ENCODE assay signal across 8 mouse cellular contexts in genomic region chr2:37430593-37431464, GRCm38 (mm10). TPM values are rescaled to one million over a fixed set of nuclear protein-coding genes. Genes with fewer than 3 reads are reported as not detected.
DNase-seq lines count a peak whose midpoint lies in the region; ATAC-seq lines count a peak whose summit lies in the region.

No protein-coding gene starts in this region.

- peaks cover 8% of the 10 kb centered on the region for H3K36me3 ChIP-seq in hindbrain, embryonic 16.5 days (ENCODE audit: control insufficient read depth, insufficient read depth, low read length)

- WGBS in hindbrain, embryonic 16.5 days, result under 1% methylated on average over 38 of the region's 38 CpGs

- H3K9ac ChIP-seq in hindbrain, embryonic 16.5 days (ENCODE audit: low read depth, low read length), result peak overlapping the region; percentile 86

- peak; percentile 86 for DNase-seq in gastrocnemius, adult 18-20 months (ENCODE audit: low spot score)
- DNase-seq in left cerebral cortex, adult 18-20 months (ENCODE audit: low spot score in 2 of 2), result peak; percentile 85 to 87
- peak; percentile 86 to 87 for DNase-seq in lung, postnatal 4 days
- DNase-seq in retina, postnatal 1 day, result peak; percentile 97
- DNase-seq in thymus, postnatal 4 days, result peak; percentile 82

- no peaks in the 10 kb centered on the region for H3K27me3 ChIP-seq in hindbrain, embryonic 16.5 days (replicated peaks; ENCODE audit: control insufficient read depth, insufficient read depth, low read length)

- H3K27ac ChIP-seq in hindbrain, embryonic 16.5 days (ENCODE audit: low read depth, low read length), result peak overlapping the region; percentile 98

- no peaks in the 10 kb centered on the region for H3K9me3 ChIP-seq in hindbrain, embryonic 16.5 days (ENCODE audit: control insufficient read depth, low read length)

- H3K4me3 ChIP-seq in hindbrain, embryonic 16.5 days (ENCODE audit: low read length), result peak overlapping the region; percentile 96

- peaks cover 12% of the 10 kb centered on the region for H3K4me1 ChIP-seq in hindbrain, embryonic 16.5 days (ENCODE audit: control insufficient read depth, insufficient read depth, low read depth, low read length)

- peak overlapping the region; percentile 82 for H3K4me2 ChIP-seq in hindbrain, embryonic 16.5 days (ENCODE audit: low read length)

- peak; percentile 96 for ATAC-seq in activated CD4-positive, CD25-positive, alpha-beta regulatory T cell, adult 4 months
- peak; percentile 94 for ATAC-seq in common myeloid progenitor, adult 5-6 weeks (replicated peaks; ENCODE audit: low read depth, poor library complexity, severe bottlenecking)
- ATAC-seq in hindbrain, embryonic 16.5 days, result peak; percentile 97

RNA-seq across cellular contexts. Expression of gene Rc3h2, which starts 8.1 kb away (rescaled TPM):
- 10 to 100 TPM; 21.2 to 29.0 TPM for polyA plus RNA-seq in activated CD4-positive, CD25-positive, alpha-beta regulatory T cell, adult 4 months (2017; shearing (Covaris generic))
- total RNA-seq in common myeloid progenitor, adult 5-6 weeks (2017), result 36.5 and 40.8 TPM in 2 replicates
- 10 to 100 TPM; 39.0 to 46.2 TPM for total RNA-seq in gastrocnemius, adult 18-20 months (2021)
- polyA plus RNA-seq in hindbrain, embryonic 16.5 days (2015; fragmentation: Nextera tagmentation; extraction: Ambion mirVana), result 16.3 and 16.6 TPM in 2 replicates
- total RNA-seq in left cerebral cortex, adult 18-20 months (2021), result 10 to 100 TPM; 74.6 to 81.6 TPM

RNA-seq across cellular contexts. Expression of gene Zbtb26, which starts 12.1 kb away (rescaled TPM):
- 1 to 10 TPM; 4.6 to 4.7 TPM for polyA plus RNA-seq in activated CD4-positive, CD25-positive, alpha-beta regulatory T cell, adult 4 months (2017; shearing (Covaris generic))
- total RNA-seq in common myeloid progenitor, adult 5-6 weeks (2017), result 14.2 and 15.5 TPM in 2 replicates
- total RNA-seq in gastrocnemius, adult 18-20 months (2021), result 1 to 10 TPM; 3.1 to 4.1 TPM
- polyA plus RNA-seq in hindbrain, embryonic 16.5 days (2015; fragmentation: Nextera tagmentation; extraction: Ambion mirVana), result 6.0 and 7.3 TPM in 2 replicates
- total RNA-seq in left cerebral cortex, adult 18-20 months (2021), result 10 to 100 TPM; 11.0 to 11.7 TPM

RNA-seq across cellular contexts. Expression of gene Zbtb6, which starts 12.1 kb away (rescaled TPM):
- 1 to 10 TPM; 3.0 to 5.9 TPM for polyA plus RNA-seq in activated CD4-positive, CD25-positive, alpha-beta regulatory T cell, adult 4 months (2017; shearing (Covaris generic))
- 29.4 and 31.4 TPM in 2 replicates for total RNA-seq in common myeloid progenitor, adult 5-6 weeks (2017)
- total RNA-seq in gastrocnemius, adult 18-20 months (2021), result 1 to 10 TPM; 2.9 to 3.4 TPM
- 12.8 and 14.4 TPM in 2 replicates for polyA plus RNA-seq in hindbrain, embryonic 16.5 days (2015; fragmentation: Nextera tagmentation; extraction: Ambion mirVana)
- total RNA-seq in left cerebral cortex, adult 18-20 months (2021), result 10 to 100 TPM; 13.6 TPM

RNA-seq across cellular contexts. Expression of gene Rabgap1, which starts 12.2 kb away (rescaled TPM):
- 10 to 100 TPM; 34.9 to 45.9 TPM for polyA plus RNA-seq in activated CD4-positive, CD25-positive, alpha-beta regulatory T cell, adult 4 months (2017; shearing (Covaris generic))
- 24.8 and 53.1 TPM in 2 replicates for total RNA-seq in common myeloid progenitor, adult 5-6 weeks (2017)
- 10 to 100 TPM; 30.5 to 32.3 TPM for total RNA-seq in gastrocnemius, adult 18-20 months (2021)
- 45.5 and 49.2 TPM in 2 replicates for polyA plus RNA-seq in hindbrain, embryonic 16.5 days (2015; fragmentation: Nextera tagmentation; extraction: Ambion mirVana)
- total RNA-seq in left cerebral cortex, adult 18-20 months (2021), result 10 to 100 TPM; 89.6 to 97.1 TPM

Comparison
In these comparisons a context has a peak if more than half of its experiments do, and no peak if none do; other contexts are left out.
1. Peak in every context shown above with its lines: DNase-seq, ATAC-seq, H3K4me3 ChIP-seq and H3K27ac ChIP-seq.